Mouse (Mus musculus): ENCODE measurements around the gene Tmem170b. TPM values are rescaled to one million over a fixed set of nuclear protein-coding genes. Genes with fewer than 3 reads are reported as not detected.
"Not testable (repeated sequence)": the region's sequence is repeated elsewhere in the genome, so short reads cannot be mapped to it uniquely, and the experiment has no call there.

The Tmem170b gene
- total RNA-seq, 2 experiments from 2014 or later, result 7.1 to 9.4 TPM

GRCm38 (mm10) chr13:41661116-41661515, 55.4 kb downstream of the Tmem170b start:
- no peak for ATAC-seq (replicated peaks; ENCODE audit: low FRiP score, poor library complexity, severe bottlenecking)

GRCm38 (mm10) chr13:41662401-41663070, 56.8 kb downstream of the Tmem170b start:
- ATAC-seq (replicated peaks; ENCODE audit: low FRiP score, poor library complexity, severe bottlenecking), result no peak

GRCm38 (mm10) chr13:41663501-41664195, 57.9 kb downstream of the Tmem170b start:
- ATAC-seq (replicated peaks; ENCODE audit: low FRiP score, poor library complexity, severe bottlenecking), result no peak

- no peak for ATAC-seq (replicated peaks; ENCODE audit: low FRiP score, poor library complexity, severe bottlenecking)
Observed at GRCm38 (mm10) chr13:41669951-41670350, 64.2 kb downstream of the Tmem170b start.

GRCm38 (mm10) chr13:41670386-41671130, 64.9 kb downstream of the Tmem170b start:
- no peak for ATAC-seq (replicated peaks; ENCODE audit: low FRiP score, poor library complexity, severe bottlenecking)

GRCm38 (mm10) chr13:41671136-41671705, 65.5 kb downstream of the Tmem170b start:
- no peak for ATAC-seq (replicated peaks; ENCODE audit: low FRiP score, poor library complexity, severe bottlenecking)

GRCm38 (mm10) chr13:41672904-41673303, 67.2 kb downstream of the Tmem170b start:
- ATAC-seq (replicated peaks; ENCODE audit: low FRiP score, poor library complexity, severe bottlenecking), result not testable (repeated sequence)

- ATAC-seq (replicated peaks; ENCODE audit: low FRiP score, poor library complexity, severe bottlenecking), result no peak
Observed at GRCm38 (mm10) chr13:41673541-41673940, 67.8 kb downstream of the Tmem170b start.

GRCm38 (mm10) chr13:41674608-41675007, 68.9 kb downstream of the Tmem170b start:
- not testable (repeated sequence) for ATAC-seq (replicated peaks; ENCODE audit: low FRiP score, poor library complexity, severe bottlenecking)

GRCm38 (mm10) chr13:41675498-41675897, 69.8 kb downstream of the Tmem170b start:
- no peak for ATAC-seq (replicated peaks; ENCODE audit: low FRiP score, poor library complexity, severe bottlenecking)

- ATAC-seq (replicated peaks; ENCODE audit: low FRiP score, poor library complexity, severe bottlenecking), result no peak
Observed at GRCm38 (mm10) chr13:41675966-41676835, 70.5 kb downstream of the Tmem170b start.

- ATAC-seq (replicated peaks; ENCODE audit: low FRiP score, poor library complexity, severe bottlenecking), result no peak
Observed at GRCm38 (mm10) chr13:41676836-41677186, 71.1 kb downstream of the Tmem170b start.

GRCm38 (mm10) chr13:41680854-41681549, 75.3 kb downstream of the Tmem170b start:
- ATAC-seq (replicated peaks; ENCODE audit: low FRiP score, poor library complexity, severe bottlenecking), result no peak

GRCm38 (mm10) chr13:41682341-41683119, 76.8 kb downstream of the Tmem170b start:
- ATAC-seq (replicated peaks; ENCODE audit: low FRiP score, poor library complexity, severe bottlenecking), result no peak

GRCm38 (mm10) chr13:41683356-41684012, 77.8 kb downstream of the Tmem170b start:
- ATAC-seq (replicated peaks; ENCODE audit: low FRiP score, poor library complexity, severe bottlenecking), result no peak

- no peak for ATAC-seq (replicated peaks; ENCODE audit: low FRiP score, poor library complexity, severe bottlenecking)
Observed at GRCm38 (mm10) chr13:41685499-41685898, 79.8 kb downstream of the Tmem170b start.

- ATAC-seq (replicated peaks; ENCODE audit: low FRiP score, poor library complexity, severe bottlenecking), result no peak
Observed at GRCm38 (mm10) chr13:41689055-41689454, 83.3 kb downstream of the Tmem170b start.

GRCm38 (mm10) chr13:41689598-41690045, 83.9 kb downstream of the Tmem170b start:
- ATAC-seq (replicated peaks; ENCODE audit: low FRiP score, poor library complexity, severe bottlenecking), result no peak
